Mouse (Mus musculus): Measurements from ENCODE around the gene Isg15.
A peak's percentile ranks its signal among the peaks of the same experiment; 100 is the strongest.

Isg15 gene

GRCm38 (mm10) chr4:156200623-156201475 is at the start of gene Isg15:
Isg15 (minus strand) TSS chr4:156200818.
- DNase-seq (ENCODE audit: low read depth): no peak

- DNase-seq (ENCODE audit: low read depth): no peak
These were observed 48.9 kb upstream of the Isg15 start for GRCm38 (mm10) chr4:156249567-156249966.

GRCm38 (mm10) chr4:156236651-156237447 is 36.2 kb upstream of the Isg15 start:
- no peak for DNase-seq (ENCODE audit: low read depth)

GRCm38 (mm10) chr4:156235808-156236533 is 35.4 kb upstream of the Isg15 start, which contains the start of gene Noc2l:
Noc2l (plus strand) TSS chr4:156236010.
- DNase-seq (ENCODE audit: low read depth): peak; percentile 84

- no peak for DNase-seq (ENCODE audit: low read depth)
These were observed 34.7 kb upstream of the Isg15 start for GRCm38 (mm10) chr4:156235360-156235770.

- DNase-seq (ENCODE audit: low read depth): no peak
These were observed 34.1 kb upstream of the Isg15 start, which contains the start of gene Plekhn1 for GRCm38 (mm10) chr4:156234701-156235213. Plekhn1 (minus strand) TSS chr4:156234857.

- DNase-seq (ENCODE audit: low read depth): no peak
These were observed 33.4 kb upstream of the Isg15 start for GRCm38 (mm10) chr4:156234021-156234501.

- DNase-seq (ENCODE audit: low read depth): no peak
These were observed 27.9 kb upstream of the Isg15 start for GRCm38 (mm10) chr4:156228393-156229024.

GRCm38 (mm10) chr4:156227752-156228392 is 27.3 kb upstream of the Isg15 start:
- no peak for DNase-seq (ENCODE audit: low read depth)

GRCm38 (mm10) chr4:156224276-156224675 is 23.7 kb upstream of the Isg15 start:
- no peak for DNase-seq (ENCODE audit: low read depth)

- no peak for DNase-seq (ENCODE audit: low read depth)
These were observed 19.3 kb upstream of the Isg15 start for GRCm38 (mm10) chr4:156219936-156220335.

- DNase-seq (ENCODE audit: low read depth): no peak
These were observed 17.2 kb upstream of the Isg15 start for GRCm38 (mm10) chr4:156217838-156218237.

- no peak for DNase-seq (ENCODE audit: low read depth)
These were observed 16.5 kb upstream of the Isg15 start for GRCm38 (mm10) chr4:156217022-156217669.

GRCm38 (mm10) chr4:156216196-156216595 is 15.6 kb upstream of the Isg15 start:
- DNase-seq (ENCODE audit: low read depth): no peak

- no peak for DNase-seq (ENCODE audit: low read depth)
These were observed 15.0 kb upstream of the Isg15 start, which contains the start of gene Perm1 for GRCm38 (mm10) chr4:156215649-156216048. Perm1 (plus strand) TSS chr4:156215868.

GRCm38 (mm10) chr4:156213134-156213533 is 12.5 kb upstream of the Isg15 start:
- DNase-seq (ENCODE audit: low read depth): no peak

- no peak for DNase-seq (ENCODE audit: low read depth)
These were observed 9.5 kb upstream of the Isg15 start for GRCm38 (mm10) chr4:156209963-156210635.

GRCm38 (mm10) chr4:156208872-156209271 is 8.3 kb upstream of the Isg15 start:
- no peak for DNase-seq (ENCODE audit: low read depth)

- no peak for DNase-seq (ENCODE audit: low read depth)
These were observed 3.0 kb upstream of the Isg15 start for GRCm38 (mm10) chr4:156203413-156204131.
